Mouse (Mus musculus) embryonic facial prominence, embryonic 14.5 days (tissue): ENCODE measurements around the gene Arsj. TPM values are rescaled to one million over a fixed set of nuclear protein-coding genes. Genes with fewer than 3 reads are reported as not detected.

Experiments
- ATAC-seq: fragments of 200-750 bp; cut with Nextera tagmentation; 2 replicates; pipeline ENCODE4 v1.8.0; 2017; ENCODE audit warnings: low read depth, moderate number of reproducible peaks, moderate TSS enrichment
- DNase-seq: peaks from one replicate; pipeline ENCODE4 v3.0.0-alpha.2; 2015; ENCODE audit warnings: low spot score
- H3K27ac ChIP-seq: fragments of 300-500 bp; sonication (generic); replicated peaks from 2 replicates; pipeline ENCODE4 v1.5.1; 2014; ENCODE audit warnings: low read depth, mild to moderate bottlenecking, low read length, moderate library complexity
- H3K27me3 ChIP-seq: fragments of 300-500 bp; sonication (generic); replicated peaks from 2 replicates; pipeline ENCODE4 v1.6.1; 2014; ENCODE audit warnings: low read length; ENCODE audit not compliant: control insufficient read depth, insufficient read depth
- H3K36me3 ChIP-seq: fragments of 300-500 bp; sonication (generic); 2 replicates; pipeline ENCODE4 v1.6.1; 2014; ENCODE audit warnings: low read length, mixed read lengths; ENCODE audit not compliant: control insufficient read depth, insufficient read depth
- H3K4me1 ChIP-seq: fragments of 300-500 bp; sonication (generic); 2 replicates; pipeline ENCODE4 v1.6.1; 2014; ENCODE audit warnings: antibody characterized with exemption, low read length; ENCODE audit not compliant: control insufficient read depth, insufficient read depth
- H3K4me2 ChIP-seq: fragments of 300-500 bp; sonication (generic); 2 replicates; pipeline ENCODE4 v1.6.1; 2014; ENCODE audit warnings: low read depth, mild to moderate bottlenecking, low read length, moderate library complexity, mixed read lengths
- H3K4me3 ChIP-seq: fragments of 300-500 bp; sonication (generic); 2 replicates; pipeline ENCODE4 v1.5.1; 2014; ENCODE audit warnings: low read depth, mild to moderate bottlenecking, low read length
- H3K9ac ChIP-seq: fragments of 300-500 bp; sonication (generic); 2 replicates; pipeline ENCODE4 v1.6.1; 2014; ENCODE audit warnings: low read depth, mild to moderate bottlenecking, low read length, moderate library complexity, mixed read lengths
- H3K9me3 ChIP-seq: fragments of 300-500 bp; sonication (generic); 2 replicates; pipeline ENCODE4 v1.6.1; 2016; ENCODE audit warnings: low read length; ENCODE audit not compliant: control insufficient read depth
- WGBS: fragments of 180-500 bp; shearing (Covaris S2); extraction: QIAGEN DNeasy Blood & Tissue Kit; methylation state at CpG from one replicate; pipeline ENCODE4 v1.1.7; 2014; 5-methylcytosine and 5-hydroxymethylcytosine counted together
- polyA plus RNA-seq: library from polyadenylated mRNA; unstranded; fragments of >200 nt; fragmentation: Nextera tagmentation; extraction: Ambion mirVana; gene quantifications from 2 replicates; pipeline ENCODE4 v1.2.1, GENCODE M21; 2014

The Arsj gene
- 5.0 and 5.6 TPM in 2 replicates for polyA plus RNA-seq

DNA sequence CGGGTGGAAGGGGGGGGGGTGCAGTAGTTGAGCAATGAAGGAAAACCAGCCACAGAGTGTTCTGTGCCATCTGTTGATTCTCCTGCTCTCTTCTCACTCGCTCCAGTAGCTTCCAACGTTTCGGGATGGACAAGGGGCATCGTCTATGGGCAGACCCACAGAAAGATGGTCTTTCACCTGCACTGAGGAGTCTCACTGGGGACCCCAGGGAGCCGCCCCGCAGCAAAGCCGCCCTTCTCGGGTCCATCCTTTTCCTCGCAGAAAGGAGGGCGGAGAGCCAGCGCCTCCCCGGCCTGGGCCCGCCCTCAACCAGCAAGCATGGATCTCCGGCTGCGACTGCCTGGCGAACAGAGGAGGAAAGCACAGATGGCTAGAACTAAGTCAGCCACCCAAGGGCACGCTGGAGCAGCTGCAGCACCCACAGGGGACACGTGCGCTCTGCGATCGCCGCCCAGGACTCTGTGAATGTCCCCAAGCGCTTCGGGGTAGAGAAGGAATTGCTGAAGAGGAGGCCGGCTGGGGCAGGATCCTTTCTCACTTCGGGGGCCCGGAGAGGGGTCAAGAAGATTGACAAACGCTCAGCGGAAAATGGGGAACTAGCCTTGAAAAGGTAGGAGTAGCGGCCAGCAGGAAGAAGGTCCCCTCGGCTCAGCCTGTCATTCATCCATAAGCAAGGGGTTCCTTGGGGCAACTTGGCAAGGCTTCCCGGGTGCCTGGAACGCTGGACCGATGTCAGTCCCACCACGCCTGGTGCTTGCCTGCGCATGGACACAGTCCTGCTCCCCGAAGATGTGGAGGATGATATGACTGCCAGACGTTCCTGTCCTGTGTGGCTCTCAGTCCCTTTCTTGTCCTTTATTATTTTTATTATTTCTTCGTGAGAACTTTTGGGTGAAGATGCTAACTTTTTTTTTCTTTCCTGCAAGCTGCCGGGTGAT is at the start of gene Arsj:
TSS of gene Arsj (plus strand) at position 117 of the 938 bp plus-strand sequence.
- Histone ChIP-seq H3K27me3 (no peaks in the 10 kb centered on the region), H3K36me3 (no peaks in the 10 kb centered on the region), H3K4me3 (peak within 1 kb of the TSS; percentile 51), H3K9me3 (no peaks in the 10 kb centered on the region), H3K4me1 (0 out of 2 replicates have a peak, but pooled peaks cover 4% of the 10 kb centered on the region), H3K27ac (no peak within 1 kb of the TSS), H3K9ac (peak within 1 kb of the TSS; percentile 77), H3K4me2 (peak within 1 kb of the TSS; percentile 92)
- peak; percentile 91 for ATAC-seq
- WGBS: 14% methylated on average over 37 of the region's 41 CpGs
- peak; percentile 75 for DNase-seq

DNA sequence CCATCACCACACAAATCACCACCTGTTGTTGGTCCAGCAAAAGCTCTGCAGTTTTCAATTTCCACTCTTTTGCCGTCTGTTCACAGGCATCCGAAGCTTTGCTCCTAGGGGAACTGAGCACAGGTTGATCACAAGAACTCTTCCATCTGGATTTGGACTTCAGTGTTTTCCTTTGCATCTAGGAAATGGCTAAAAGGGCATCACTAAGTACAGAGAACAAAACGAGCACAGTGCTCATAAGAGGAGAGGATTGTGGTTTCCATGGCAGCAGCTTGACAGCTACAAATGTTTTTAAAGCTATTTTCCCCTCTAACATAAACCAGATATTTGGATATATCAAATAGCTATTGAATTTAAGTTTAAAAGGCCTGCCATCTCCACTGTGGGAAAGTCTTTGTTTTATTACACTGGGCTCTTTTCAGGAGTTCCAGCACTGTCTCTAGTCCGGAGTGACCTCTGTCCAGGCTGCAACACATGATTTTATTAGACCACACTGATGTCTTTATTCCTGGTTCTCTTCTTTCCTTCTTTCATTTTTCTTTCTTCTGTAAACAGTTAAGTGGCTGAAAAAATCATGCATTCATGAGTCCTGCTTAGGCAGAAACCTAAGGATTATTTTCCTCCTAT is 38.5 kb upstream of the Arsj start:
- Histone ChIP-seq H3K4me2 (no peak overlapping the region), H3K36me3 (no peaks in the 10 kb centered on the region), H3K9me3 (no peaks in the 10 kb centered on the region), H3K4me3 (no peak overlapping the region), H3K27ac (no peak overlapping the region), H3K27me3 (no peaks in the 10 kb centered on the region), H3K4me1 (peaks cover 3% of the 10 kb centered on the region; the same call in 1 of the 2 replicates), H3K9ac (no peak overlapping the region)
- 21% methylated on average over 4 of the region's 4 CpGs for WGBS
- ATAC-seq (no peak; the same call in 1 of the 2 replicates), DNase-seq (peak; percentile 45)

GRCm38 (mm10) chr3:126325891-126326627 is 37.4 kb upstream of the Arsj start:
- ATAC-seq (peak; percentile 62), DNase-seq (peak; percentile 79)
- WGBS: 46% methylated on average over 4 of the region's 4 CpGs
- Histone ChIP-seq H3K9ac (no peak overlapping the region), H3K9me3 (no peaks in the 10 kb centered on the region), H3K4me1 (peaks cover 3% of the 10 kb centered on the region; the same call in 1 of the 2 replicates), H3K4me3 (no peak overlapping the region), H3K27me3 (no peaks in the 10 kb centered on the region), H3K36me3 (no peaks in the 10 kb centered on the region), H3K4me2 (no peak overlapping the region), H3K27ac (no peak overlapping the region)

- no peaks in the 10 kb centered on the region for H3K36me3 ChIP-seq
- no peak overlapping the region for H3K4me3 ChIP-seq
- H3K9me3 ChIP-seq: no peaks in the 10 kb centered on the region
- H3K4me2 ChIP-seq: no peak overlapping the region
- no peak for DNase-seq
- H3K27me3 ChIP-seq: no peaks in the 10 kb centered on the region
- H3K9ac ChIP-seq: no peak overlapping the region
- H3K27ac ChIP-seq: no peak overlapping the region
- 66% methylated on average over 2 of the region's 2 CpGs for WGBS
- no peak for ATAC-seq
- peaks cover 3% of the 10 kb centered on the region; the same call in 1 of the 2 replicates for H3K4me1 ChIP-seq
Measured at GRCm38 (mm10) chr3:126326628-126327325, 36.7 kb upstream of the Arsj start.

GRCm38 (mm10) chr3:126335329-126335728 is 28.2 kb upstream of the Arsj start:
- Histone ChIP-seq H3K27ac (no peak overlapping the region), H3K36me3 (no peaks in the 10 kb centered on the region), H3K9me3 (no peaks in the 10 kb centered on the region), H3K27me3 (no peaks in the 10 kb centered on the region), H3K4me1 (no peaks in the 10 kb centered on the region), H3K4me2 (no peak overlapping the region), H3K4me3 (no peak overlapping the region), H3K9ac (no peak overlapping the region)
- DNase-seq: peak; percentile 20
- 47% methylated on average over 4 of the region's 4 CpGs for WGBS
- ATAC-seq: no peak

DNA sequence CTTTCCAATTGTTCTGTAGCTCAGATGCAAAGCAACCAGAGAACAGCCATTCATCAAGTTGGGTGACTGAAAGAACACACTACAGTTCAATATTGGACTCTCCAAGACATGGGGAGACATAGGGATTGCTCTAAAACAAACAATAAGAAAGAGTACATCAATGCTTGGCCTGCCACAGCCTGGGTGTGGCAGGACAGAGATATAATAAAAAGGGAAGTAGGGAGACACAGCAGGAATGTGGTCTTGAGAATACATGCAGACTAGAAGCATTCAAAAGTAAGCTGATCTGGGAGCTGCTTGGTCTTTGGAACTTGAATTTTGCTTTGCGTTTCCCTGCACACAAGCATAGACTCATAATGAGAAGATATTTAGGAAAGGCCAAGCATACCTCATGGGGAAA is 18.7 kb upstream of the Arsj start:
- no peaks in the 10 kb centered on the region for H3K27me3 ChIP-seq
- no peaks in the 10 kb centered on the region for H3K4me1 ChIP-seq
- H3K4me3 ChIP-seq: no peak overlapping the region
- H3K4me2 ChIP-seq: no peak overlapping the region
- 88% methylated on average over 1 of the region's 1 CpGs for WGBS
- H3K36me3 ChIP-seq: no peaks in the 10 kb centered on the region
- no peak overlapping the region for H3K27ac ChIP-seq
- H3K9ac ChIP-seq: no peak overlapping the region
- ATAC-seq (no peak), DNase-seq (no peak)
- H3K9me3 ChIP-seq: no peaks in the 10 kb centered on the region

GRCm38 (mm10) chr3:126359760-126360159 is 3.7 kb upstream of the Arsj start:
- WGBS: 43% methylated on average over 1 of the region's 1 CpGs
- 0 out of 2 replicates have a peak, but pooled peaks cover 4% of the 10 kb centered on the region for H3K4me1 ChIP-seq

GRCm38 (mm10) chr3:126362392-126362791 is 1.1 kb upstream of the Arsj start:
- Histone ChIP-seq H3K27me3 (no peaks in the 10 kb centered on the region), H3K4me1 (0 out of 2 replicates have a peak, but pooled peaks cover 4% of the 10 kb centered on the region), H3K9me3 (no peaks in the 10 kb centered on the region), H3K27ac (no peak overlapping the region), H3K36me3 (no peaks in the 10 kb centered on the region), H3K4me2 (no peak overlapping the region), H3K9ac (no peak overlapping the region), H3K4me3 (no peak overlapping the region)
- 82% methylated on average over 2 of the region's 2 CpGs for WGBS
- no peak for ATAC-seq
- no peak for DNase-seq

More at GRCm38 (mm10) chr3:126359760-126360159, 3.7 kb upstream of the Arsj start:
- DNase-seq (no peak), ATAC-seq (no peak)
- Histone ChIP-seq H3K27me3 (no peaks in the 10 kb centered on the region), H3K9ac (no peak overlapping the region), H3K4me2 (no peak overlapping the region), H3K36me3 (no peaks in the 10 kb centered on the region), H3K9me3 (no peaks in the 10 kb centered on the region), H3K27ac (no peak overlapping the region), H3K4me3 (no peak overlapping the region)
